Mouse (Mus musculus) heart, adult 8-10 months (tissue): Measurements from ENCODE around the gene Pitpnm2. TPM values are rescaled to one million over a fixed set of nuclear protein-coding genes. Genes with fewer than 3 reads are reported as not detected.

Source experiments
- DNase-seq: peaks from one replicate; pipeline ENCODE4 v3.0.0; 2022; ENCODE audit warnings: low spot score
- total RNA-seq, 4 experiments: library from RNA; stranded (reverse); gene quantifications; 2 replicates each; pipeline ENCODE4 v1.2.4; 2022

Gene Pitpnm2
- total RNA-seq, 4 experiments from 2014 or later: 39.8 to 52.2 (median 44.5) TPM

DNA sequence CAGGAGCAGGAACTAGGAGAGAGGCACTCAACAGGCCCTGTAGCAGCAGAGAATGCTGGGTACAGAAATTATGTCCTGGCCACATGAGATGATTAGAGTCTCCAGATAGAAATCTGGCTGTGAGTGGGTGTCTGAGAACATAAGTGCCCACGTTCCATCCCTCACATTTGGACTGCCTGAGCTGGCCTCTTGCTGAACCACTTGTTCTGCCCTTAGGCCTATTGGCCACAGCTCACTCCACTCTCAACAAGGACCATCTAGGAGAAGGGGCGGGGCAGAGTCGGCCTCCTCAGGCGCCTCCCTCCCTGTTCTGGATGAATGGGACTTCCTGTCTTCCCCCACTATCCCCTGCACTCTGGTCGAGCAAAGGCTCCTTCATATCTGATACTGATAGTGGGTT is 100.5 kb downstream of the Pitpnm2 start:
- no peak for DNase-seq

DNA sequence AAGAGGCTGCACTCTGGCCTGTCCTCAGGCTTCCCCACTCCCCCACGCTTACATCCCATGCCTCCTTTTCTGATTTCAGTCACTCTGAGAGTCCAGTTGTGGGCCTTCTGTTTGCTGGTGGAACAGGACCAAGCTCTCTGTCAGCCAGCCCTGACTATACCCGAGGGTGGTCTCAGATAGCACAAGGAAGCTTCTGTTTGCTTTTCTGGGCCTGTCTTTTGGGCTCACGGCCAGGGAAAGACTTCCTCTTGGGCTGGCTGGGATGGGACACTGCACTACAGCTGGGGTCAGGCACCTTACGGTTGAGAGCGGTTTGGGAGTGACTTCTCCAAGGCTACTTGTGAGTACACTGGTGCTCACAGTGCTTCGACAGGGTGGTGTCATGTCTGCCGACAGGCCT is 111.5 kb downstream of the Pitpnm2 start:
- no peak for DNase-seq

DNA sequence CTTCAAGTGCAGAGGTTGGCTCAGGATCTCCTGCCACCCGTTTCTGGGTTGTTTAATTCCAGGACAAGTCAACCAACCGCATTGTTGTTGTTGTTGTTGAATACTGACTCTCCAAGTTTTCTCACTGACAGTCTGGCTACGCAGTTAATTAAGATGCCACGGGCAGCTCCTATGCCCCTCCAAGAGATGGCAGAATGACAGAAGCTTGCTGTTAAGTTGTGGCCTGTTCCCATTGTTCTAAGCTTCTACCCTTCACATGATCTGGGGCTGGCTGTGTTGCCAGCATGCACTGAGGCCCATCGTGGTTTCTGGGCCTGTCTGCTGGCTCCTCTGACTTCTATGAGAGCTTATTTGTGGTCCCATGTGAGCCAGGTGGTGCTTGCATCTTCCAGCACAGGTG is 115.3 kb downstream of the Pitpnm2 start:
- no peak for DNase-seq

DNA sequence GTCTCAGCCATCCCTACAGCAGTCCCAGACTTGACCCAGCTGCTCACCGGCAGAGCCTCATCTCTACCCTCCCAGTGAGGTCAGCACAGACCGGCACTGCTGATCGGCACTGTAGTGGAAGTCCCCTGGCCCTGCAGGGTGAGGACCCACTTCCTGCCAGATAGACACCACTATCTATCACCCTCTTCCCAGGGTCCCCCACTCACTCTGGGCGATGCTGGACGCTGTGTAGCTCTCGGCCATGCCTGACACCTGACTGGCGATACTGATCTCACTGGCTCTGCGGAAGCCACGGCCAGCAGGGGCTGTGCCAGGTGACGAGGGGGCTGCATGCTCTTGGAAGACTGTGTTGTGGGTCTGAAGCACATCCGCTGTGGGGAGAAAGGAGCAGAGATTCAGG is 124.5 kb downstream of the Pitpnm2 start:
- DNase-seq: no peak

DNA sequence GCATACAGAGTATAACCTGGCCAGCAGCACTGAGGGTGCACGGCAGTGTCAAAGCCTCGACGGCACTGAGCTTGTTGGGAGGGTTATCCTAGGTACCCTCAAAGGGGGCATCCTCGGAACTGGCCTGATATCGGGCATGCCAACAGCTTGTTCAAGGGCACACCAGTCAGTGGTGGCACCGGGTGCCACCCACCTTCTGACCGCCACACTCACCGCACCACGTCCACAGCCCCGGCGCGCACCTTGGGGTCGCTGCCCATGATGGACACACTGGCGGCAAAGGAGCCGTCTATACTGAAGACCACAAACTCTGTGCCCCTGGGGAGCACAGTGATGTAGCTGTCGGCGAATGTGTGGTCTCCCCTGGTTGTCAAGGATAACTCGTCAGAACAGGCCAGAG is 127.2 kb downstream of the Pitpnm2 start:
- no peak for DNase-seq

DNA sequence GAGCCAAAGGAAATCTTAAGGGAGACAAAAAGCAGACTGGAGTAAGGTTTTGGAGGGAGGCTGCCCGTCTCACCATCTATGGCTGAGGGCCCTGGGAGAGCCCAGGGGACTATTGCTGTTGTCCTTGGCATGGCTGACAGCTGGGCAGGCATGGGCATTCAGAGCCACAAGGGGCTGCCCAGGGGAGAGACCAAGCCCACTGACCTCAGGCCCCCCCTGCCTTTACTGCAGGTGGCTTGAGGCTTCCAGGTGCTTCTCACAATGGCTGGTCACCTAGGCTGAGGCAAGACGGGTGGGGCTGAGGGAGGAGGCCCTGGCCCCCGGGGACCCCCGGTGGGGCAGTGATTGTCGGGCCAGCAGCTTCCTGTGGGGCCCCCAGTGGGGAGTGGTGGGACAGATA is 130.4 kb downstream of the Pitpnm2 start:
- DNase-seq: no peak

DNA sequence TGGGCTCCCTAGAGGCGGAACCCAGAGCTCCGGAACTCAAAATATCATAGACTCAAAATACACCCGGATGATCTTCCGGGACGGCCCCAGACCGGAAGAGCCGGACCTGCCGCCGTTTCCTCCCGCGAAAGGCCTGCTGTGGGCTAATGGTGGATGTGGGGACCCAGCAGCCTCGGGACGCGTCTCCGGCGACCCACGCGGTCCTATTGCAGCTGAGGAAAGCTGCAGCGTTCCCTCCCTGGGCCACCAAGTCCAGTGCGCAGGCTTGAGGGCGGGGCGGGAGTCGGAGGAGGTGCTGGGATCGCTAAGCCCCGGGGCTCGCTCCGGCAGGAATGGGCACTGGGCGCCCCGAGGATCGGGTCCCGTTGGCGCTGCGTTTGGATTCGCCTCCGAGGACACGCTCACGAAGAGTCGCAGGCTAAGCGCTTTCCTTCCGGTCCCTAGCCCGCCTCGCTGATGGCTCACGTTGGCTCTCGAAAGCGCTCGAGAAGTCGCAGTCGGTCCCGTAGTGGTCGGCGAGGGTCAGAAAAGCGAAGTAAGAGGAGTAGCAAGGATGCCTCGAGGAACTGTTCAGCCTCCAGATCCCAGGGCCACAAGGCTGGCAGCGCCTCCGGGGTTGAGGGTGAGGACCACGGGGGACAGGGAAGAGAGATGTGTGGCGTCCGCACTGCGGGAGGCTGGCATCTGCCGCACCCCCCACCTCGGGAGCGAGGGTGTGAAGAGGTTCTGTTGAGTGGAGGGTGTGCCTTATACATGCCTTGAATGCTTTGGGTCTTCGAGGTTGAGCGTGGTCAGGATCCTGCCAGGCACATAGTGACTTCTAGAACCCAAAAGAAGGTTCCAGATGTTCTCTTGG is 133.3 kb downstream of the Pitpnm2 start, which contains the start of gene Arl6ip4:
Arl6ip4 (plus strand) TSS at position 100 of the 856 bp plus-strand sequence.
- DNase-seq: peak; percentile 72

DNA sequence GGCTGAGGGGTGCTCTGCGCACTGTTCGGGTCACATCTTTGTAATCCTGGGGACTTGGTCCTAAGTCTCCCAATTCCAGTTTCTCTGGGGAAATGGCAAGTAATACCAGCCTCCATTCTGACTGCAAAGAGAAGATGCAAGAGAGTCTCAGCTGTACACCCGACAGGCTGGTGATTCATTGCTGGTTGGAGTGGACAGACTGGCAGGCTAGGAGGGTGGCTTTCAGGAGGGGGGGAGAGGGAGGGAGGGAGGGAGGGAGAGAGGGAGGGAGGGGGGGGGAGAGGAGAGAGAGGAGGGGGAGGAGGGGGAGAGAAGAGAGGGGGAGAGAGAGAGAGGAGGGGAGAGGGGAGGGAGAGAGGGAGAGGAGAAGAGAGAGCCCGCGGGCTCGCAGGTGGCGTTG is 134.0 kb downstream of the Pitpnm2 start:
- DNase-seq: no peak

DNA sequence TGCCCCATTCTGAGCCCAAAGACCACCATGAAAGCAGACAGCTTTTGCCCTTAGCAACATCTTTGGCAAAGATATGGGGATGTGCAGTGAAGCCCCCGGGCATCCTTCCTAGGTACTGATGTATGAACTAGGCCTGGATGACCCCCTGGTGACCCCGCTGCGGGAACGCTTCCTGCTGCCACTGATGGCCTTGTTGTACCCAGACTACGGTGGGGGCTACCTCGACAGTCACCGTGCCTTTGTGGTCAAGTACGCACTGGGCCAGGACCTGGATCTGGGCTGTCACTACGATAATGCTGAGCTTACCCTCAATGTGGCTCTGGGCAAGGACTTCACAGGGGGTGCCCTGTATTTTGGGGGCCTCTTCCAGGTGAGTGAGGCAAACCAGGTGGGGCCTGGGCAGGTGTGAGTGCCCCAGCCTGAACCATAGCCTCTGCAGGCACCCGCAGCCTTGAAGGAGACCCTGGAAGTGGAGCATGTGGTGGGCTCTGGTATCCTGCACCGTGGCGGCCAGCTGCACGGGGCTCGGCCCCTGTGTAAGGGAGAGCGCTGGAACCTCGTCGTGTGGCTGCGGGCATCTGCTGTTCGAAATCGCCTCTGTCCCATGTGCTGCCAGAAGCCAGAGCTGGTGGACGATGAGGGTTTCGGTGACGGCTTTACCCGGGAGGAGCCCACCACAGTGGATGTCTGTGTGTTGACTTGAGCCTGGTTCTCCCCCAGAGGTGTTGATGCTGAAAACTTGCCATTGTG is 135.1 kb downstream of the Pitpnm2 start:
- DNase-seq: no peak

DNA sequence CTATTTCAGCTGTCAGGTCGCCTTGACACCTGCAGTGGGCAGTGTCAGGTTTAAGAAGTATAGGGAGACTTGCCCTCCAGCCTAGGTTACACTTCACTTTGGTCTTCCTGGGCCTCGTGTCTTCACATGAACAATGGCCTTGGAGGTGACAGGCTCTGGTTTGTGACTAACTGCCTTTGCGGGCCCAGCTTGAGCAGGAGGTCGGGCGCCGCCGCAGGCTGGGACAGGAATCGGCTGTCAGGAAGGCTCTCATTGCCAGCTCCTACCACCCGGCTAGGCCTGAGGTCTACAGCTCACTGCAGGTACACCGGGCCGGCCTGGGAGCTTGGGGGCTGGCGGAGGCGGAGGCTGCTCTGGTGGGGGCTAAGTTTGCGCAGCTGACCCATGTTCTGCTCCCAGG is 136.5 kb downstream of the Pitpnm2 start:
- DNase-seq: peak; percentile 29

DNA sequence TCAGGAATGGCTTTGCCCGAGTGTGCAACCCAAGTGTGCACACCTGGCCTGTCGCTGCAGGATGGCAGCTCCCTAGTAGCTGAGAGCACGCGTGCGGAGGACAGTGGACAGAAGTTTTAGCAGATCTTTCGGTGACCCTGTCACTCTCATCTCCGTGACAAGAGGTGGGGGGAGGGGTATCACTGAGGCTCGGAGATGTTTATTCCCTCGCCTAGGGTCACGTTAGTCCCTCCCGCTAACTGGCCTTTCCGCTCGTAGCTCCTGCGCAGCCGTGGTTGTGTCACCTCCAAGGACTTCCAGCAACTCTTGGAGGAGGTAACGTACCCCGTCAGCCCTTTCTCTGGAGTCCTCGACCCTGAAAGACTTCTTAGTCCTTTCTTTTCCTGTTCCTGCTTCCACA is 137.0 kb downstream of the Pitpnm2 start:
- no peak for DNase-seq

DNA sequence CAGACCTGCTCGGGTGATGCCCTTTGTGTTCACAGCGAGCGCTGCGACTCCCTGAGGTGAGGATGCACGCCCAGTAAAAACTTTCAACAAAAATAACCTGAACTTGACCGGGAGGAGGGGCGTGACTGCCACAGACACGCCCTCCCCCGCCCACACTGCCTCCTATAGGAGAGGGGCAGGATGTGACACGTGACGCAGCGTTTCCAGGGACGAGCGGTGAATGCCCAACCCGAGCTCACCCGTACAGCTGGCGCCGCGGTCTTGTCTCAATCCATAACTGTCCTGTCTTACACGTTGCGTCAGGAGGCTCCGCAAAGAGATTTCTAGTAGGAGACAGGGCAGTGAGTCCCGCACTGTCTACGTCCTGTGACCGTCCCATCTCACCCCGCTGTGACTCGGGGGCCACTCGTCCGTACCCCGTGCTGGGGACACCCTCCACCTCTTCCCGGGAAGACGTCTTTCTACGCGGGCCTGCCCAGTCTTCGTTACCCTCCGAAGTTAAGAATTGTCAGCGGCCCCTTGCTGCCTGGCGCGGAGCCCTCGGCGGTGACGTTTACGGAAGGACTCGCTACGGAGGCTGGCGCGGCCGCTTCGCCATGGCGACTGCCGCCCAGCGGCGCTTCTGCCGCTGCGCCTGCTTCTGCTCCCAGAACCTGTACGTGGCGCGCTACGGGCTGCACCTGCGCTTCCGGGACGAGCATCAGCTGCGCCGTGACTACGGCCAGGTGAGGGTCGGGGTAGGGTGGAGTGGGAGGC is 137.6 kb downstream of the Pitpnm2 start, which contains the start of gene Ogfod2:
Ogfod2 (plus strand) TSS at position 556 of the 756 bp plus-strand sequence.
- DNase-seq: peak; percentile 93

DNA sequence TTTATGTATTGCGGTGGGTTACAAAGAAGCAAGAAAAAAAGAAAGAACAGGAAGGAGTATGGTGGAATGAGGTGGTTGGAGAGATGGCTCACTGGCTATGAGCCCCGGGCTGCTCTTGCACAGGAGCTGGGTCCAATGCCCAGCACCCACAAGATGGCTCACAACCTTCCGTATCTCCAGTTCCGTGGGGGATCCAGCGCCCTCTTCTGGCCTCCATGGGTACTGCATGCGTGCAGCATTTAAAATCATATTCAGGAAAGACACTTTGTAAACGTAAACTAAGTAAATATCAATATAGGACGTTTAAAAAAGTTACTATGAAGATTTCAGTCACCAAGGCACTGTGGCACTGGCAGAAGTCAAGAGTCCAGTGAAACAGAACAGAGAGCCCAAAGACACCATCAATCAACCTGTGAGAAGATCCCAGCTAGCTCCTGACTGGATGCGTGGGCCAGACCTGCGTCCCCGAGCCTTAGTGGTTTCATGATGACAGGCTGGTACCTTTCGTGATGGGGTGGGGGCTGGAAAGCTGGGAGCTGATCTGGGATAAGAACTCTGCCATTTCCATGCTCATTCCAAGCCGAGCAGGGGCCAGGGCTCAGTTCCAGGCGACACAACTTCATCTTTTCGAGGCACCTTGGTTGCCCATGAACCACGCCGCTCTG is 138.4 kb downstream of the Pitpnm2 start:
- no peak for DNase-seq

DNA sequence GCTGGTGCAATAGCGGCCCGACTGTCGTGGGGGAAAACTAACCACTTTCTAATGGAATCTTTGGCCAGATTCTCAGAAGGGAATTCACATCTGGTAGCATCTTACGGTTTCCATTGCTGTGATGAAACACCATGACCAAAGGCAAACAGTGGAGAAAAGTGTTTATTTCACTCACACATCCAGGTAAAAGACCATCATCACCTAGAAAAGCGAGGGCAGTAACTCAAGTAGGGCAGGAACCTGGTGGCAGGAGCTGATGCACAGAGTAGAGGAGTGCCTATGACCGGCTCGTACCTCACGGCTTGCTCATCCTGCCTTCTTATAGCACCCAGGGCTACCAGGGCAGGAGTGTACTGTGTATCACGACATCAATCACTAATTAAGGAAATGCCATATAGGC is 146.0 kb downstream of the Pitpnm2 start:
- DNase-seq: no peak

DNA sequence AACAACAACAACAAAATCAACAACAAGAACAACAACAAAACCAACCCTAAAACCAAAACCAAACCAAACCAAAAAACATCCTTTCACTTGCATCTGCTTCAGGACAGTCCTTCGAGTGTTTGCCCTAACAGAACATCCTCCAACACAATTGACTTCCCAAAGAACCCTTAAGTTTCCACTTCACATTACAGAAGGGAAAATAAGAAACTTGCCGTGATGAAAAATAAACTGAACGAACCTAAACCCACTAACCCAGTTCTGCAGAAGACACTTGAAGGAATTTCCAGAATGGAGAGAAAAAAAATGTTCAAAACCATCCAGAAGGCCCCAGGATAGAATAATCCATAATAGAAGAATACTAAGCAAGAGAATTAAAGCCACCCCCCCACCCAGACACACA is 146.5 kb downstream of the Pitpnm2 start:
- no peak for DNase-seq

DNA sequence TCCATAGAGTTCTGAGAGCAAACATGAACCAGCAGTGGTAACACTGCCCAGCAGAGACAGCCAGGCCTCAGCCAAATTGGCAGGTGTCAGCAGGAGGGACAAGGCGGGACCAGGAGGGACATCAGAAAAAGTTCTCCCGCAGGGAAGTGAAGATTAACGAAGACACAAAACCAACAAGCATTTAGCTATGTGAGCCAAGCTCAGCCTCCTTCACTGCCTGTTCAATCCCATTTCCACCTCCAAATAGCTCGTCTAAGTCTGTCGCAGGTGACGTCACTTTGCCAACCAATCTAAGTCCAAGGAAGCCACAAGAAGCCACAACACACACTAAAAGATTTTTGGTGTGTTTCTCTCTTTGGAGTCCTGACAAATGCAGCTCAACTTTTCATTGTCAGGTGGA is 147.2 kb downstream of the Pitpnm2 start:
- no peak for DNase-seq

DNA sequence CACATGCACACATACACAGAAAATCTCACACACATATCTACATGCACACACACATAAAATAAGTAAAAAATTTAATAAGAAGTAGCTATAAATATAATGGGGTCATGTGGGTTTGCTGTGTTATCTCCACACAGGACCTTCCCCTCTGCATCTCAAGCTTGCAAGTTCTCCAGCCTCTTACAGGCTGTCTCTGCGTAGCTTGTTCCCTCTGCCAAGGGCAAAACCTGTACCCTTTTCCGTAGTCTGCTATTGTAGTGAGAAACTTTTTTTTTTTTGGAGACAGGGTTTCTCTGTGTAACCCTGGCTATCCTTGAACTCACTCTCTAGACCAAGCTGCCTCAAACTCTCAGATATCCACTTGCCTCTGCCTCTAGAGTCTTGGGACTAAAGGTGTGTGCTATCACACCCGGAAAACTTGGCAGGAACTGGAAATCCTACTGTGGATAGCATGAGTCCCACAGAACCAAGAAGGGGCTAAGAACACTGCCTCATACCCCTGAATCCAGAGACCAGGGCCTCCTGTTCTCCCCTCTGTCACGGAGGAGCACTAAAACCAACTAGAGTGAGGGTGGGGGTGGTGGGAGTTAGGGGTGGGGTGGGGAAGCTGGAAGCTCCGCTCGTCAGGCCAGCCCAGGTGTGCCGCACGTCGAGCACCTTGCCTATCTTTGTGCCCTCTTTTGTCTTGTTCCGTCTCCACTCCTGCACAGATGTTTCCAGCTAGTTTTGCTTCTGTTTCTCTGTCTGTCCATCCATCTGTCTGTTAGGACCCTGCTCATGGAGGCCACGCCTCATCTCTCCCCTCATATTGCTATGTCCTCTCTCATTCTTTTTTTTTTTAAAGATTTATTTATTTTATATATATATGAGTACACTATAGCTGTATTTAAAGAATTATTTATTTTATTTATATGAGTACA is 149.2 kb downstream of the Pitpnm2 start:
- DNase-seq: no peak

DNA sequence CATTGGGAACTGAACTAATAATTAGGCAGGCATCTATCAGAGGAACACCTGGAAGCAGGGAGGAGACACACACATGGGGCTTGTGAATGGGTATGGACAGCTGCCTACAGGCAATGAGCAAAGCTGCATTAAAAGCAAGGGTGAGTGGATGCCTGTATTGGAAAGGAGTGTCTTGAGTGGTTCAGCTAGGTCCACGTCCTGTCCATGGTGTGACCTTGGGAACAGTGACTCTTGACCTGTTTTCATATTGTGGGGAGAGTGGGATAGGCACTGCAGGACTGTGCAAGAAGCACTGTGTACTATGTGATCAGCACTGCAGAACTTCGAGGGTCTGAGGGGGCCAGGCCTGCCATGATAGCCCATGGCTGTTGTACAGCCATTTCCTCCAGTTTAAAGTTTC is 150.6 kb downstream of the Pitpnm2 start:
- DNase-seq: no peak

DNA sequence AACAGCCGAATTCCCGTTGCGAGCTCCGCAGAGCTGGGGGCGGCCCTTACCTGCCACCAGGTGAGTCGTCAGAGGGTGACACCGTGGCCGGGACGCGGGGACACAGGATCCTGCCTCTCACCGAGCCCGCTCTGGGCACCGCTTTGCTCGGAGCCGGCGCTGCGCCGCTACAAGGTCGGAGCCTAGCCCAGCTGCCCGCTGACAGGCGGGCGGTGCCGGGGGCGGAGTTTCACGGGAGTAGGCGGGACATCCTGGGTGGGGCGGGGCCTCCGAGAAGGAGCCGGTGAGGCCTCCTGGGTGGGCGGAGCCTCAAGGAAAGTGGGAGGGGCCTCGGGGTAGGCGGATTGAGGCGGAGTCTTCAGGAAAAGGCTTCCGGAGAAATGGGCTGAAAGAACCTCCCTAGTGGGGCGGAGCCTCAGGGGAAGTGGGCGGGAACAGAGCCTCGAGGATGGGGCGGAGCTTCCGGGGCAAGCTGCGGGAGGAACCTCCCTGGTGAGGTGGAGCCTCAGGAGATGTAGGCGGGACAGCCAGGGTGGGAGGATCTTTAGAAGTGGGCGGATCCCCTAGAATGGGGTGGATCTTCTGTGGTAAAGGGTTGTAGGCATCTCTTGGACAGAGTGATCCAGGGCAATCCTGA is 153.8 kb downstream of the Pitpnm2 start, which contains the start of gene Abcb9:
Abcb9 (minus strand) TSS at position 203 of the 637 bp plus-strand sequence.
- peak; percentile 97 for DNase-seq

DNA sequence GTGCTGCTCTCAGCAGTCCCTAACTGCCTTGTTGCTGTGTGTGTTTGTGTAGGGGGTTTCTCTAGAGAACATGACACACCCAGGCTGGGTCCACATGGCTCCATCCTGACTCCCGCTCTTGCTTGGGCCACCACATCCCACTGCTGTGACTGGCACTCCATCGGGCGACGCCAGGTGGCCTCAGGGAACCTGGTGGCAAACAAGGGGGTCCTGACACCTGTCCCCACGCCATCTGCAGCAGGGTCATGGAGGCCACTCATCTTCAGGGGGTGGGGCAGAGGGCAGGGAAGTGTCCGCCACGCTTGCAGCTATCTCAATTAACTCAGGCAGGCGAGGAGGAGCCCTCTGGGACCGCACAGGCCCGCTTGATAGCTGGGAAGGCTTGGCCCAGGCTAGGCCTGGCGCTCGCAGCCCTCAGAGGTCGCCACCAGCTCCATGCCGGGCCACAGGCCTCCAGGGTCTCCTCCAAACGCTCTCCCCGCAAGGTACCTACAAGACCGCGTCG is 154.4 kb downstream of the Pitpnm2 start:
- no peak for DNase-seq
